9 mouse cellular contexts compared by ENCODE assay signal in the genomic region with DNA sequence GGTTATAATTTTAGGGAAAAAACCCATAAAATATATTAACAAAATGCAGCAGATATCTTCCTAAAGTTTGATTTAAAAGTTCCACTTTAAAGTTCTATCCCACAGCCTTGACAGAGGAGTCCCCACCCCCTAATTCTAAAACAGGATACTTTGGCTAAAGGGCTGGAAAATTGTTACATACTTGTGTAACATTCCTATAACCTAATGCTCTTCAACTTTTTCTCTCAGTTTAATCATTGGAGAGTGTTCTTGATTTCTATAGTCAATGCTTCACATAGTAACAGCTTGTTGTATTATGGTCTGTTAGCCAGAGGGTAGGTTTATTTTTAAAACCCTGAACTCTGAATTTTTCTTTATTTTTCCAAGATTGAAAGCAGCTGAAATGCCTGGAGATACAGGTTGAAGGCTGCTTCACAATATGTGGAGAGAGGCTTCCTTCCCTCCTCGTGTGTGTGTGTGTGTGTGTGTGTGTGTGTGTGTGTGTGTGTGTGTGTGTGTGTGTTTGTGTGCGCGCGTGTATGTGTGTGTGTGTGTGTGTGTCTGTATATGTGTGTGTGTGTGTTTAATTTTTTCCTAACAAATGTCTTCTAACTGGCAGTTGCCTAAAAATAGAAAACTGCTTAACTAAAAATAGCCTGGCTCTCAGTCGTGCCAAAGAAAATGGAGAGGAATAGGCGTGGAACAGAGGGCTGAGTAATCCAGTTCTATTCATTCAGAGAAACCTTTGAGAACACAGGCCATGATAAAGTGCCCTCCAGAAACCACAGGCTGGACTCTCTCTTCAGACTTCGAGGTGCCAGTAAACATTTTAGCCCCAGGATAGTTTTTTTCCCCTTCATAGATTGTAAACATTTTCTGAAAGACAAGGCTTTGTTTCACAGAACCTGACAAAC.
DNase-seq lines count a peak whose midpoint lies in the region; ATAC-seq and TF ChIP-seq lines count a peak whose summit lies in the region.
"Had no signal": no experiment of that assay in that cellular context is flagged by ENCODE, and none has a peak within 500 bp of the region (broad histone marks: within the 10 kb centered on the region; RNA-seq: fewer than 3 reads in every experiment).

No protein-coding gene starts in this region.

- H3K27ac ChIP-seq in left cerebral cortex, adult 2 months, result peak overlapping the region; percentile 76
- H3K27ac ChIP-seq in forebrain, embryonic 14.5 days (ENCODE audit: low read depth, low read length), result peak overlapping the region; percentile 6; the same call in 1 of the 2 replicates
- H3K27ac ChIP-seq in midbrain, embryonic 15.5 days, result no peak overlapping the region
- H3K27ac ChIP-seq: liver, embryonic 15.5 days had no signal

- no peak overlapping the region for H3K4me3 ChIP-seq in left cerebral cortex, adult 2 months
- H3K4me3 ChIP-seq in forebrain, embryonic 14.5 days (ENCODE audit: low read depth, low read length), result no peak overlapping the region
- H3K4me3 ChIP-seq in midbrain, embryonic 15.5 days, result no peak overlapping the region
- H3K4me3 ChIP-seq: liver, embryonic 15.5 days had no signal

- WGBS in forebrain, embryonic 14.5 days, result 33% methylated on average over 7 of the region's 7 CpGs
- 39% methylated on average over 7 of the region's 7 CpGs for WGBS in midbrain, embryonic 15.5 days

- H3K36me3 ChIP-seq in forebrain, embryonic 14.5 days (ENCODE audit: control insufficient read depth, insufficient read depth, low read length), result no peaks in the 10 kb centered on the region
- H3K36me3 ChIP-seq in midbrain, embryonic 15.5 days (replicated peaks), result no peaks in the 10 kb centered on the region
- H3K36me3 ChIP-seq: liver, embryonic 15.5 days had no signal

- no peak overlapping the region for H3K9ac ChIP-seq in forebrain, embryonic 14.5 days (ENCODE audit: low read length)
- H3K9ac ChIP-seq in midbrain, embryonic 15.5 days, result no peak overlapping the region
- H3K9ac ChIP-seq: liver, embryonic 15.5 days had no signal

- TF ChIP-seq CTCF in left cerebral cortex, adult 2 months (IDR thresholded peaks at IDR 0.05), result no peak

- no peak for DNase-seq in left cerebral cortex, adult 2 months (ENCODE audit: extremely low spot score in 1 of 2, low spot score in 2 of 2)
- DNase-seq in left cerebral cortex, adult 11 months (ENCODE audit: low spot score), result no peak
- peak; percentile 88 for DNase-seq in brain, adult 2 months (ENCODE audit: low read depth, low spot score)
- peak; percentile 78 for DNase-seq in forebrain, embryonic 14.5 days (ENCODE audit: low spot score)
- peak; percentile 43 for DNase-seq in kidney, postnatal 10 days
- no peak for DNase-seq in B cell, adult 2 months
- DNase-seq in layer of hippocampus, postnatal 36 days, result no peak

- ATAC-seq in forebrain, embryonic 14.5 days, result peak; percentile 64
- ATAC-seq in midbrain, embryonic 15.5 days (replicated peaks), result peak; percentile 30; the same call in 1 of the 2 replicates

- H3K27me3 ChIP-seq in forebrain, embryonic 14.5 days (replicated peaks; ENCODE audit: control insufficient read depth, insufficient read depth, low read length), result no peaks in the 10 kb centered on the region
- H3K27me3 ChIP-seq in midbrain, embryonic 15.5 days (replicated peaks), result no peaks in the 10 kb centered on the region
- H3K27me3 ChIP-seq: liver, embryonic 15.5 days had no signal

- no peaks in the 10 kb centered on the region for H3K9me3 ChIP-seq in forebrain, embryonic 14.5 days (replicated peaks; ENCODE audit: control insufficient read depth, low read length)
- H3K9me3 ChIP-seq in midbrain, embryonic 15.5 days, result no peaks in the 10 kb centered on the region
- H3K9me3 ChIP-seq: liver, embryonic 15.5 days had no signal

- H3K4me1 ChIP-seq in forebrain, embryonic 14.5 days (ENCODE audit: control insufficient read depth, insufficient read depth, low read length), result peaks cover 19% of the 10 kb centered on the region; the same call in 1 of the 2 replicates
- peaks cover 17% of the 10 kb centered on the region for H3K4me1 ChIP-seq in midbrain, embryonic 15.5 days
- H3K4me1 ChIP-seq: liver, embryonic 15.5 days had no signal

- no peak overlapping the region for H3K4me2 ChIP-seq in forebrain, embryonic 14.5 days (ENCODE audit: low read length)
- H3K4me2 ChIP-seq in midbrain, embryonic 15.5 days, result no peak overlapping the region
- H3K4me2 ChIP-seq: liver, embryonic 15.5 days had no signal

- intact Hi-C loops in left cerebral cortex, adult 2 months (cut with DNase I), result no loop called here

Comparison
In these comparisons a context has a peak if more than half of its experiments do, and no peak if none do; other contexts are left out.
1. DNase-seq: peak in brain, adult 2 months (single experiment), forebrain, embryonic 14.5 days (single experiment) and kidney, postnatal 10 days (single experiment); none in left cerebral cortex, adult 2 months (0 of 2), left cerebral cortex, adult 11 months (single experiment), B cell, adult 2 months (0 of 2) and layer of hippocampus, postnatal 36 days (0 of 2).